Mouse (Mus musculus): ENCODE measurements around the gene Mdk. TPM values are rescaled to one million over a fixed set of nuclear protein-coding genes. Genes with fewer than 3 reads are reported as not detected.
A peak's percentile ranks its signal among the peaks of the same experiment; 100 is the strongest.

The Mdk gene
- total RNA-seq, 2 experiments from 2014 or later: 51.5 to 56.1 TPM

GRCm38 (mm10) chr2:91936154-91936553, 4.1 kb upstream of the Mdk start:
- DNase-seq: no peak
- intact Hi-C loops (cut with DNase I): no loop called here

- intact Hi-C loops (cut with DNase I): no loop called here
- no peak for DNase-seq
Measured at GRCm38 (mm10) chr2:91934826-91935525, 2.9 kb upstream of the Mdk start.

DNA sequence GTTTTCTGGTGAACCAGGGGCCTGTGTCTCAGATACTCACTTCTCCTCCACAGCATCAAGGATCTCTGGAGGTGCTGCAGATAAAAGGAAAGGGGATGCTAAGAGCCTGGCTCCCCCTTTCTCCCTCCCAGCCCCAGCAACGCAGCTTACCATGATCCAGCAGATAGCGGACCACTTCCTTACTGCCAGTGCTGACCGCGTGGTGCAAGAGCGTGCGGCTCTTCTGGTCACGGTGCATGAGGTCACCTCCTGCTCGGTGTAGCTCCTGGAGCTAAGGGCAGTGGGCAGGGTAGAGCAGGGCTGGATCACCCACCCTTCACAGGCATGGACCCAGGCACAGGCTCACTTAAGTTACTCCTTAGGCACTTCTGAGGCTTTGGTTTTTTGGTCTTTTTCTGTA, 1.9 kb upstream of the Mdk start:
- DNase-seq: no peak
- intact Hi-C loops (cut with DNase I): no loop called here

DNA sequence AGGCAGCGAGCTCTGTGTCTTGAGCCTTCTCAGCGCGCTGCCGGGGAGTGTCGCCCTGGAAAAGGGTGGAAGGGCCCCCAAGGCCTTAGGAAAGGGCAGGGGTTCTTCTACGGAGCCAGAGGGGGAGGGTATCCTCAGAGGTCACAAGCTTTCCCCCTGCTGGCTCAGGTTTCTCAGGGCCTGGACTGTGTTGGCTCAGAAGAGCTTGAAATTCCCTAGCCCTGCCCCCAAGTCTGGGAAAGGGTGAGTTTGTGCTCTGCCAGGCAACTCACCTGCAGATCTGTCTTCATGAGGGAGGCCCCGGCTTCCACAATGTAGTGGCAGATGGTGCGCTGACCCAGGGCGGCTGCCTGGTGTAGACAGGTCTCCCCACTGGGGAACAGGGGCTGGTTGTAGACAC, 1.4 kb upstream of the Mdk start:
- DNase-seq: no peak
- intact Hi-C loops (cut with DNase I): no loop called here

DNA sequence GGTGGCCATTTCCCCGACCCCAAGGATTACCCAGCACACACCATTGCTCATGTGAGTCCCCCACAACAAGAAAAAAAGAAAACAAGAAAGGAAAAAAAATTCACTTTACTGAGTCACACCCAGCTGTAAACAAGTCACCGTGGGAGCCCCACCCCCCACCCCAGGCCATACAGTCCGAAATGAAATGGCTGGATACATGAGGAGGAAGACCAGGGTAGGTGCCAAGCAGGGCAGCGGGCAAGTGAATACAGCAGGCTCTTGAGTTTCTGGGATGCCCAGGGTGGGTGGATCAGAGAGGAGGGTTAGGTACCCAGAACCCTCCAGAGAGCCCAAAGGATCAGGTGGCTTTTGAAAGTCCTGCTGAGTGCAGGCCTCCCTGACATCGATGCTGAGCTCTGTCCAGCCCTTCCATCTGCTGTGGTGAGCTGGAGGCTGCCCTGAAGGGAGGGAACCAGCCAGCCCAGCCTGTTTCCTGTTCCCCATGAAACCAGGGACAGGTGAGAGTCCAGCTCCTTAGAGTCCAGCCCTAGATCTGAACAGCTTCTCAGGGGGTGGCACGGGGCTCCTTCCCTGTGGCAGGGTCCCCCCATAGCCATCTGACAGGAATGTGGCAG, 747 bp upstream of the Mdk start:
- intact Hi-C loops (cut with DNase I): no loop called here
- no peak for DNase-seq

DNA sequence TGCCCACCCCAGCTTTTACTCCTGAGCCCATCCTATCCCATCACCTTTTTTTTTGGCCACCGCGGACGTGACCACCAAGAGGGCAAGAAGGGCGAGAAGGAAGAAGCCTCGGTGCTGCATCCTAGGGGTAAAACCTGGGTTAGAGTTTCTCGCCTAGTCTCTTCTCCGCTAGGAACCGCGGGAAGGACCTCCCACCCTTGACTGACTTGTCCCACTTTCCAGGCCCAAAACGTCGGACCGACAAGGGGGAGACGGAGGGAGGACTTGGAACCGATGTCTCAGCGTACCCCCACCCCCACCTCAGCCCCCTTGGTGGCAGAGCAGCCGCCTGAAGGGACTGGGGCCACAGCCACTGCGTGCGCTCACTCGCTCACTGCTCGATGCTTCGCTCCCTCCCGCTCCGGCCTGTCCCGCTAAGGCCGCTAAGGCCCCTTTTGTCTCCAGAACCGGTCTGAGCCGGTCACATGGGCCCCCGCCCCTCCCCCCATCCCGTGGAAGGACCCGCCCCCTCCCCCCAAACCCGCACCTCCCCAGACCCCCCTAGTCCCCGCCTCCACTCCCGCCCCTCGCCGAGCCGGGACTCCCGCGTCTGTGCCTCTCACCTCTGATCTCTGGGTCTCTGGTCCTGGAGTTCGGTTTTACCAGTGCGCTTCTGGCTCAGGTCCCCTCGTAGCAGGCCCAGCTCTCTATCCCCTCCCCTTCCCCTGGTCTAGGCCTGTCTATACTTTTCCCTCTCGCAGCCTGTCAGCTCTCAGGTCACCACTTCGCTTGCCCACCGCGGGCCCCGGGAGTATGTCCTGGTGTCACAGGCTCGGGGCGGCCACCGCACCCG, 553 bp downstream of the Mdk start:
- intact Hi-C loops (cut with DNase I): no loop called here
- peak; percentile 58 to 64 for DNase-seq

DNA sequence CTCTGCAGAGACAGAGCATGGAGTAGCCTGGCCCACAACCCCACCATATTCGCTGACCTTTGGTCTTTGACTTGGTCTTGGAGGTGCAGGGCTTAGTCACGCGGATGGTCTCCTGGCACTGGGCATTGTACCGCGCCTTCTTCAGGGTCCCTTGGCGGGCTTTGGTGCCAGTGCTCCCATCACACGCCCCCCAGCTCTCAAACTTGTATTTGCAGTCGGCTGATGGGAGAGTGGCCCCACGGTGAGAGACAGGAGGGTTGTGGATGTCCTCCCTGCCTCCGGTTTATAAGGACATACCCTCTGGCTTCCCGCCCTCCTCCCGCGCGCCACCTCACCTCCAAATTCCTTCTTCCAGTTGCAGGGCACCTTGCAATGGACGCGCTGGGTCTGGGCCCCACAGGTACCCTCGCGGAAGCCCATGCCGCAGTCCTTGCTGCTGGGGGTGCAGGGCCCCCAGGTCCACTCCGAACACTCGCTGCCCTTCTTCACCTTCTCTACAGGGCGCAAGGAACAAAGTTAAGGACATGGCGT, 1.3 kb downstream of the Mdk start:
- no peak for DNase-seq
- intact Hi-C loops (cut with DNase I): no loop called here

DNA sequence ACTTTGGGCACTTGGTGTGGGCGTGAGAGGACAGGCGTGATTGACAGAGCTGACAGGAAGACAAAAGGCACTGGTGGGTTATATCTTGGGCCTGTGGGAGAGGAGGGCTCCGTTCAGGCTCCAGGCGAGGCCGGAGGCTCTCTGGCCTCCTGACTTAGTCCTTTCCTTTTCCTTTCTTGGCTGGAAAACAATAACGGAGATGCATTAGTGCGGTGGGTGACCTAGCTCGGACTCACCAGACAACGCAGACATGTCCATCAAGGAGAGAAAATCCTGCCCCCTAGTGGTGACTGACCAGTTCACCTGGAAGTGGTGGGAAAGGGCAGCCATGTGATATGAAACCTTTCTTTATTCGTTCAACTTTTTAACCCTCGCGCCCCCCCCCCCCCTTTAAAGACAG, 2.2 kb downstream of the Mdk start:
- DNase-seq: peak; percentile 68 to 85
- intact Hi-C loops (cut with DNase I): loop anchor here (5.0 kb wide), 1 partner anchor 127 kb away; no protein-coding TSS in a partner anchor

- DNase-seq: no peak
- intact Hi-C loops (cut with DNase I): loop anchor here (5.0 kb wide), 1 partner anchor 128 kb away; no protein-coding TSS in a partner anchor
Measured at GRCm38 (mm10) chr2:91929455-91929854, 2.6 kb downstream of the Mdk start.

GRCm38 (mm10) chr2:91928534-91929350, 3.4 kb downstream of the Mdk start:
- DNase-seq: no peak
- intact Hi-C loops (cut with DNase I): loop anchor here (5.0 kb wide), 1 partner anchor 129 kb away; no protein-coding TSS in a partner anchor

DNA sequence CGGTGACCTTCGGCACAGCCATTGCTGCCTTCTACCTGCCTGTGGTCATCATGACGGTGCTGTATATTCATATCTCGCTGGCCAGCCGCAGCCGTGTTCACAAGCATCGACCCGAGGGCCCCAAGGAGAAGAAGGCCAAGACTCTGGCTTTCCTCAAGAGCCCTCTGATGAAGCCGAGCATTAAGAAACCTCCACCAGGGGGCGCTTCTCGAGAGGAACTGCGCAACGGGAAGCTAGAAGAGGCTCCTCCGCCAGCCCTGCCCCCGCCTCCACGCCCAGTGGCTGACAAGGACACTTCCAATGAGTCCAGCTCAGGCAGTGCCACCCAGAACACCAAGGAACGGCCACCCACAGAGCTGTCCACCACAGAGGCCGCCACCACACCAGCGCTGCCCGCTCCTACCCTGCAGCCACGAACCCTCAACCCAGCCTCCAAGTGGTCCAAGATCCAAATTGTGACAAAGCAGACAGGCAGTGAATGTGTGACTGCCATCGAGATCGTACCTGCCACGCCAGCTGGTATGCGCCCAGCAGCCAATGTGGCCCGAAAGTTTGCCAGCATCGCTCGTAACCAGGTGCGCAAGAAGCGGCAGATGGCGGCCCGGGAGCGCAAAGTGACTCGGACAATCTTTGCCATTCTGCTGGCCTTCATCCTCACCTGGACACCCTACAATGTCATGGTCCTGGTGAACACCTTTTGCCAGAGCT, 4.1 kb downstream of the Mdk start:
- DNase-seq: peak; percentile 72 to 87
- intact Hi-C loops (cut with DNase I): loop anchor here (5.0 kb wide), 1 partner anchor 129 kb away; no protein-coding TSS in a partner anchor

DNA sequence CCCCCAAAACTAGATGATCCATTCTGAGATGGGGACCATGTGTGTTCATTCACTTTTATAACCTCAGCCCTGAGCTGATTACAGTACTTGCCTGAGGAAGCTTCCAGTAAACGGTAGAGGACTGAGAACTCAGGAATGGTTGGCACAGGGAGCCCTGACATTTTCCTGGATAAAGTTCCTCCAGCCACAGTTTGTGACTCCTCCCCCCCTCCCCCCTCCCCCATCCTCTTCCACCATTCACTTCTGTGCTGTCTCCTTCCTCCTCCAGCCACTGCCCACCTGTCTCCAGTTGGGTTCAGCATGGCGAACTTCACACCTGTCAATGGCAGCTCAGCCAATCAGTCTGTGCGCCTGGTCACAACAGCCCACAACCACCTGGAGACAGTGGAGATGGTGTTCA, 5.1 kb downstream of the Mdk start, which contains the start of gene Chrm4:
TSS of gene Chrm4 (plus strand) at position 301 of the 400 bp plus-strand sequence.
- DNase-seq: no peak
- intact Hi-C loops (cut with DNase I): loop anchor here (5.0 kb wide), 1 partner anchor 130 kb away; no protein-coding TSS in a partner anchor

GRCm38 (mm10) chr2:91925442-91925841, 6.7 kb downstream of the Mdk start:
- no peak for DNase-seq
- intact Hi-C loops (cut with DNase I): loop anchor here (5.0 kb wide), 1 partner anchor 132 kb away; no protein-coding TSS in a partner anchor

DNA sequence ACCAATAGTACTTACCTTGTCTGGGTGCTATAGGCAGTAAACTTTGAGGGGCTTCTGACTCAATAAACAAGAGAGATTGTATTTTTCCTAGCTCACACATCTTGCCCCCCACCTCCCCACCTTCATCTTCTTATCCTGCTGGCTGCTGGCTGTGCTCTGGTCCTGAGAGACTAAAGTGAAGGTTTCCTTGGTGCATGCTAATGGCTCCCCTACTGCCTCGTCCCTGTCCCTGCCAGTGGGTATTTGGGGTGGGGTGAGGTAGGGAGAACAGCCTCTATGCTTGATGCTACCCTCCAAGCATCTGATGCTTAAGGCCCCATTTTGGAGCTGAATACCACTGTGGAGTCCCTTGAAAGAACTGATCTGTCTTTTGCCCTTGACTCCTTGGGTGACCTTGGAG, 7.4 kb downstream of the Mdk start:
- intact Hi-C loops (cut with DNase I): loop anchor here (1.0 to 5.0 kb wide), 2 partner anchors 133 to 145 kb away; no protein-coding TSS in a partner anchor
- DNase-seq: no peak

GRCm38 (mm10) chr2:91923415-91924337, 8.4 kb downstream of the Mdk start:
- intact Hi-C loops (cut with DNase I): loop anchor here (1.0 kb wide), 1 partner anchor 144 kb away; no protein-coding TSS in a partner anchor
- DNase-seq: peak; percentile 71 to 79

- intact Hi-C loops (cut with DNase I): no loop called here
- no peak for DNase-seq
Measured at GRCm38 (mm10) chr2:91922586-91923414, 9.3 kb downstream of the Mdk start.

Data from heart, postnatal 10 days (tissue).